Mouse (Mus musculus): Measurements from ENCODE around the gene Rnf11. TPM values are rescaled to one million over a fixed set of nuclear protein-coding genes. Genes with fewer than 3 reads are reported as not detected.

The Rnf11 gene
- polyA plus RNA-seq, 1 experiment from 2014 or later, result 54.9 TPM

DNA sequence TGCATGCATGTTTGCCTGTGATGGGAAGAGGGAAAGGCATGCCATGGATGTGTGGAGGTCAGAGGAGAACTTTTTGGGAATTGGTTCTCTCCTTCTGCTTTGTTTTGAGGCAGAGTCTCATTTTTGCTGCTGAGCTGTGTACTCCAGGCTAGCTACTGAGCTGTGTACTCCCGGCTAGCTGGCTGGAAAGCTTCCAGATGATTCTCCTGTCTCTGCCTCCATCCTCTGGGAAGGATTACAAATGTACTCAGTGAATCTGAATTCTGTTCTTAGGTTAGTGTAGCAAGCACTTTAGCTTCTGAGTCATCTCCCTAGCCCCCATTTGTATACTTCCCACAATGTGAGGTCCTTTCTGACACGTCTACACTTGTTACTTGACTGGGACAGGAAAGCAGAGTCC lies 61.1 kb downstream of the Rnf11 start:
- no peak for ATAC-seq (ENCODE audit: low FRiP score)
- WGBS, result 81% methylated on average over 2 of the region's 2 CpGs
- Histone ChIP-seq H3K27ac (ENCODE audit: low read depth, low read length) (no peak overlapping the region), H3K27me3 (ENCODE audit: control insufficient read depth, insufficient read depth, low read length) (no peaks in the 10 kb centered on the region), H3K9me3 (ENCODE audit: control insufficient read depth, low read length) (no peaks in the 10 kb centered on the region), H3K4me3 (ENCODE audit: low read depth, low read length) (no peak overlapping the region), H3K36me3 (ENCODE audit: control insufficient read depth, insufficient read depth, low read length) (no peaks in the 10 kb centered on the region), H3K9ac (ENCODE audit: low read length) (no peak overlapping the region), H3K4me2 (no peak overlapping the region), H3K4me1 (ENCODE audit: control insufficient read depth, insufficient read depth, low read length) (0 out of 2 replicates have a peak, but pooled peaks cover 2% of the 10 kb centered on the region)
- DNase-seq (ENCODE audit: low spot score, missing footprints), result no peak

DNA sequence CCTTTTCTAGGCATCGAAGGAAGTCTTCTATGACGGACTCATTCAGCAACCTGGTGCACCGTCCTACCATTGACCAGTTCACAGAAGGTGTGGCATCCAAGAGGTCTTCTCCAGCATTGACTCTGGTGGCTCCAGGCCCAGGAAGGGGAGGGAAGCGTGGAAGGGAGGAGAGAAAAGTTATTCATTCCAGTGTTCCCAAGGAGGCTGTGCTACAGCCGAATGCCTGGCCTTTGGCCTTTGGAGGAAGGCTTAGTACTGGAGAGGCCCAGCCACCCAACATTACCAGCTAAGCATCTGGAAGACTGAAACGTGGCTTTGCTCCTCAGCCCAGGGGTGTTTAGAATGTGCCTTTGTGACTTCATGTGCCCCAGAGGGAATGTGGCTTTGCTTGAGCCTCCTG lies 62.1 kb downstream of the Rnf11 start:
- 0 out of 2 replicates have a peak, but pooled peaks cover 2% of the 10 kb centered on the region for H3K4me1 ChIP-seq (ENCODE audit: control insufficient read depth, insufficient read depth, low read length)
- WGBS, result 70% methylated on average over 6 of the region's 6 CpGs
- ATAC-seq (ENCODE audit: low FRiP score), result no peak

DNA sequence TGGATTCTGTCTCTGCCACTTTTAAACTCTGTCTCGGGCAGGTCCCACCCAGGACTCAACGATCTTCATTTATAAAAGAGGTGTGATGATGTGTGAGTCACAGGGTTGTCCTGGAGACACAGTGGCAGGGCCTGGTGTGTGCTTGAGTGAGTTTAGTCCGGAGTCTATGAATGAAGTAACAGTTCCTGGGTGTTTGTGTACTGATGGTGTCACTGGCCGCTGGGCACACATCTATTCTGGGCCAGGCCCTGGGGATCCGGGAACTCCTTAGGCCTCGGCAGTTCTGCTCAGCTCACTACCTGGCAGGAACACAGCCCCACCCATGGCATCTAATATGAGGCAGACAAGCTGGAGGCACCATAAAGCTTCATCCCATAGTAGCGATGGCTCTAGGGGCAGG lies 62.9 kb downstream of the Rnf11 start:
- H3K4me3 ChIP-seq (ENCODE audit: low read depth, low read length), result no peak overlapping the region
- H3K9me3 ChIP-seq (ENCODE audit: control insufficient read depth, low read length), result no peaks in the 10 kb centered on the region
- no peaks in the 10 kb centered on the region for H3K36me3 ChIP-seq (ENCODE audit: control insufficient read depth, insufficient read depth, low read length)
- no peaks in the 10 kb centered on the region for H3K27me3 ChIP-seq (ENCODE audit: control insufficient read depth, insufficient read depth, low read length)
- no peak overlapping the region for H3K9ac ChIP-seq (ENCODE audit: low read length)
- DNase-seq (ENCODE audit: low spot score, missing footprints) (no peak), ATAC-seq (ENCODE audit: low FRiP score) (no peak)
- H3K27ac ChIP-seq (ENCODE audit: low read depth, low read length), result no peak overlapping the region
- 89% methylated on average over 7 of the region's 7 CpGs for WGBS
- 0 out of 2 replicates have a peak, but pooled peaks cover 2% of the 10 kb centered on the region for H3K4me1 ChIP-seq (ENCODE audit: control insufficient read depth, insufficient read depth, low read length)
- H3K4me2 ChIP-seq, result no peak overlapping the region

More for the DNA sequence above, 62.1 kb downstream of the Rnf11 start:
- Histone ChIP-seq H3K27ac (ENCODE audit: low read depth, low read length) (no peak overlapping the region), H3K9me3 (ENCODE audit: control insufficient read depth, low read length) (no peaks in the 10 kb centered on the region), H3K9ac (ENCODE audit: low read length) (no peak overlapping the region), H3K4me3 (ENCODE audit: low read depth, low read length) (no peak overlapping the region), H3K4me2 (no peak overlapping the region), H3K27me3 (ENCODE audit: control insufficient read depth, insufficient read depth, low read length) (no peaks in the 10 kb centered on the region), H3K36me3 (ENCODE audit: control insufficient read depth, insufficient read depth, low read length) (no peaks in the 10 kb centered on the region)
- DNase-seq (ENCODE audit: low spot score, missing footprints), result no peak

GRCm38 (mm10) chr4:109420138-109420795 lies 64.3 kb downstream of the Rnf11 start:
- WGBS, result 75% methylated on average over 8 of the region's 8 CpGs
- DNase-seq (ENCODE audit: low spot score, missing footprints) (no peak), ATAC-seq (ENCODE audit: low FRiP score) (peak; percentile 35; the same call in 1 of the 2 replicates)
- no peaks in the 10 kb centered on the region for H3K36me3 ChIP-seq (ENCODE audit: control insufficient read depth, insufficient read depth, low read length)
- H3K27me3 ChIP-seq (ENCODE audit: control insufficient read depth, insufficient read depth, low read length), result no peaks in the 10 kb centered on the region
- no peak overlapping the region for H3K4me3 ChIP-seq (ENCODE audit: low read depth, low read length)
- no peaks in the 10 kb centered on the region for H3K9me3 ChIP-seq (ENCODE audit: control insufficient read depth, low read length)
- H3K4me1 ChIP-seq (ENCODE audit: control insufficient read depth, insufficient read depth, low read length), result 0 out of 2 replicates have a peak, but pooled peaks cover 2% of the 10 kb centered on the region
- no peak overlapping the region for H3K4me2 ChIP-seq
- no peak overlapping the region for H3K27ac ChIP-seq (ENCODE audit: low read depth, low read length)
- H3K9ac ChIP-seq (ENCODE audit: low read length), result no peak overlapping the region

GRCm38 (mm10) chr4:109419563-109419962 lies 65.0 kb downstream of the Rnf11 start:
- Histone ChIP-seq H3K36me3 (ENCODE audit: control insufficient read depth, insufficient read depth, low read length) (no peaks in the 10 kb centered on the region), H3K9ac (ENCODE audit: low read length) (no peak overlapping the region)
- 82% methylated on average over 4 of the region's 4 CpGs for WGBS

DNA sequence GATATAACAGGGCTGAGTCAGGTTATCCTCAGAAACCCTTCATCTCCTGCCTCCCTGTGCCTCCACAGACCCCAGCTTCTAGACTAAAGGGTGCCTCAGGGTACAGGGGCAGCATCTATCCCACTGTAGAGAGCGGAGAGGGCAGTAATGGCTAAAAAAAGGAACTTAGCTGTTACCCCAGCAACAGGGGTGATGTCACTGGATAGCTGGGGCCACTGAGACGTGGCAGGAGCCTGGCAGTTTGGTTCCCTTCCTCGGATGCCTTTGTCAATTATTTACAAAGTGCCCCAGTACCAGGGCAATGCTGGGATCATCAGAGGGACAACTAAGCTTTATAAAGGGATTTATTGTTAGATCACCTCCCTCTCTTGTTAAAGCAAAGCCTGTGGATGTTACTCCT lies 65.5 kb downstream of the Rnf11 start:
- 32% methylated on average over 3 of the region's 3 CpGs for whole genome bisulfite sequencing
- no peak overlapping the region for H3K4me2 ChIP-seq
- no peaks in the 10 kb centered on the region for H3K27me3 ChIP-seq (ENCODE audit: control insufficient read depth, insufficient read depth, low read length)
- H3K36me3 ChIP-seq (ENCODE audit: control insufficient read depth, insufficient read depth, low read length), result no peaks in the 10 kb centered on the region
- no peaks in the 10 kb centered on the region for H3K9me3 ChIP-seq (ENCODE audit: control insufficient read depth, low read length)
- ATAC-seq (ENCODE audit: low FRiP score) (no peak), DNase-seq (ENCODE audit: low spot score, missing footprints) (no peak)
- no peak overlapping the region for H3K27ac ChIP-seq (ENCODE audit: low read depth, low read length)
- H3K4me3 ChIP-seq (ENCODE audit: low read depth, low read length), result no peak overlapping the region
- H3K4me1 ChIP-seq (ENCODE audit: control insufficient read depth, insufficient read depth, low read length), result 0 out of 2 replicates have a peak, but pooled peaks cover 2% of the 10 kb centered on the region
- H3K9ac ChIP-seq (ENCODE audit: low read length), result no peak overlapping the region

More at GRCm38 (mm10) chr4:109419563-109419962, 65.0 kb downstream of the Rnf11 start:
- Histone ChIP-seq H3K27ac (ENCODE audit: low read depth, low read length) (no peak overlapping the region), H3K27me3 (ENCODE audit: control insufficient read depth, insufficient read depth, low read length) (no peaks in the 10 kb centered on the region), H3K9me3 (ENCODE audit: control insufficient read depth, low read length) (no peaks in the 10 kb centered on the region), H3K4me2 (no peak overlapping the region), H3K4me1 (ENCODE audit: control insufficient read depth, insufficient read depth, low read length) (0 out of 2 replicates have a peak, but pooled peaks cover 2% of the 10 kb centered on the region), H3K4me3 (ENCODE audit: low read depth, low read length) (no peak overlapping the region)
- DNase-seq (ENCODE audit: low spot score, missing footprints) (no peak), ATAC-seq (ENCODE audit: low FRiP score) (no peak)

- Histone ChIP-seq H3K4me2 (no peak overlapping the region), H3K27ac (ENCODE audit: low read depth, low read length) (no peak overlapping the region), H3K27me3 (ENCODE audit: control insufficient read depth, insufficient read depth, low read length) (no peaks in the 10 kb centered on the region), H3K9me3 (ENCODE audit: control insufficient read depth, low read length) (no peaks in the 10 kb centered on the region), H3K4me1 (ENCODE audit: control insufficient read depth, insufficient read depth, low read length) (0 out of 2 replicates have a peak, but pooled peaks cover 2% of the 10 kb centered on the region), H3K36me3 (ENCODE audit: control insufficient read depth, insufficient read depth, low read length) (no peaks in the 10 kb centered on the region), H3K9ac (ENCODE audit: low read length) (no peak overlapping the region), H3K4me3 (ENCODE audit: low read depth, low read length) (no peak overlapping the region)
- WGBS, result 88% methylated on average over 1 of the region's 1 CpGs
- ATAC-seq (ENCODE audit: low FRiP score), result no peak
- DNase-seq (ENCODE audit: low spot score, missing footprints), result no peak
These were observed 66.5 kb downstream of the Rnf11 start for GRCm38 (mm10) chr4:109417998-109418397.

GRCm38 (mm10) chr4:109412233-109412632 lies 72.3 kb downstream of the Rnf11 start:
- 93% methylated on average over 5 of the region's 5 CpGs for WGBS
- no peak overlapping the region for H3K4me2 ChIP-seq
- no peak overlapping the region for H3K9ac ChIP-seq (ENCODE audit: low read length)
- no peak overlapping the region for H3K27ac ChIP-seq (ENCODE audit: low read depth, low read length)
- H3K4me1 ChIP-seq (ENCODE audit: control insufficient read depth, insufficient read depth, low read length), result peaks cover under 1% of the 10 kb centered on the region; the same call in 1 of the 2 replicates
- no peak for DNase-seq (ENCODE audit: low spot score, missing footprints)
- no peak for ATAC-seq (ENCODE audit: low FRiP score)
- no peaks in the 10 kb centered on the region for H3K9me3 ChIP-seq (ENCODE audit: control insufficient read depth, low read length)
- H3K27me3 ChIP-seq (ENCODE audit: control insufficient read depth, insufficient read depth, low read length), result peaks cover 7% of the 10 kb centered on the region
- no peaks in the 10 kb centered on the region for H3K36me3 ChIP-seq (ENCODE audit: control insufficient read depth, insufficient read depth, low read length)
- H3K4me3 ChIP-seq (ENCODE audit: low read depth, low read length), result no peak overlapping the region

- Histone ChIP-seq H3K9me3 (ENCODE audit: control insufficient read depth, low read length) (no peaks in the 10 kb centered on the region), H3K4me1 (ENCODE audit: control insufficient read depth, insufficient read depth, low read length) (peaks cover 6% of the 10 kb centered on the region; the same call in 1 of the 2 replicates), H3K27ac (ENCODE audit: low read depth, low read length) (peak overlapping the region; percentile 52; the same call in 1 of the 2 replicates), H3K9ac (ENCODE audit: low read length) (no peak overlapping the region), H3K4me3 (ENCODE audit: low read depth, low read length) (no peak overlapping the region), H3K36me3 (ENCODE audit: control insufficient read depth, insufficient read depth, low read length) (no peaks in the 10 kb centered on the region), H3K4me2 (no peak overlapping the region), H3K27me3 (ENCODE audit: control insufficient read depth, insufficient read depth, low read length) (peaks cover 9% of the 10 kb centered on the region)
- 85% methylated on average over 6 of the region's 6 CpGs for WGBS
- no peak for ATAC-seq (ENCODE audit: low FRiP score)
- no peak for DNase-seq (ENCODE audit: low spot score, missing footprints)
These were observed 73.1 kb downstream of the Rnf11 start for GRCm38 (mm10) chr4:109411377-109411967.
